Mouse (Mus musculus) heart, adult 2 months (tissue): ENCODE data around the gene Col9a3.

ENCODE experiments used
- CTCF ChIP-seq: fragments of 200-600 bp; IDR thresholded peaks from 2 replicates; pipeline ENCODE4 v1.8.1; 2022; ENCODE audit warnings: antibody characterized with exemption, mild to moderate bottlenecking, moderate library complexity
- EP300 ChIP-seq: fragments of 200-500 bp; IDR thresholded peaks from 2 replicates; pipeline ENCODE4 v1.6.1; 2011; ENCODE audit warnings: low read depth, low read length, control low read depth; ENCODE audit not compliant: insufficient read depth
- POLR2A ChIP-seq: fragments of 200-500 bp; IDR thresholded peaks from 2 replicates; pipeline ENCODE4 v1.6.1; 2011; ENCODE audit warnings: mild to moderate bottlenecking, low read depth, low read length, control low read depth; ENCODE audit not compliant: insufficient read depth

- peak; percentile 81 for TF ChIP-seq CTCF
- TF ChIP-seq POLR2A: no peak
- no peak for TF ChIP-seq EP300
Observed at GRCm38 (mm10) chr2:180566240-180566913, 31.2 kb upstream of the Col9a3 start.
